Mouse (Mus musculus): ENCODE results near the gene Wnk2. TPM values are rescaled to one million over a fixed set of nuclear protein-coding genes. Genes with fewer than 3 reads are reported as not detected.

Wnk2 gene
- total and polyA plus RNA-seq, 3 experiments, result 30.9 to 79.4 (median 66.7) TPM

DNA sequence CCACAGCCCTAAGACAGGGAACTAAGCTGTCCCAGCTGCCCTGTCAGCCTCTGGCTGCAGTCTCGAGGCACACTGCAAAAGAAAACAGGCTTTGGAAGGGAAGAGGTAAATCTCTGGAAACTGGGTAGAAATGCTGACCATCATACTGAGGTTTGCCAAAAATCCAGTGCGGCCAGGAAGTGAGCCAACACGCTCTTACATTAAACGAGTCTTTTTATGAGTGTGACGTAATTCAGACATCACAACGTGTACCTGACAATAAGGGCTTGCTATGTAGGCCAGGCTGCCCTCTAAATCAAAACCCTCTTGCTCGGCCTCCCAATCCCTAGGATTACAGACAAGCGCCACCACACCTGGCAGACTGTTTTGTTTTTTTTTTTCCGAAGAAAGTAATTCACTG lies 19.3 kb upstream of the Wnk2 start:
- H3K4me1 ChIP-seq (ENCODE audit: control insufficient read depth, insufficient read depth, low read length), result no peaks in the 10 kb centered on the region
- no peak overlapping the region for H3K9ac ChIP-seq (ENCODE audit: low read depth, low read length)
- WGBS, result 53% methylated on average over 9 of the region's 9 CpGs
- DNase-seq, result no peak
- H3K27ac ChIP-seq, result no peak overlapping the region
- no peak for TF ChIP-seq EP300 (IDR thresholded peaks at IDR 0.05; ENCODE audit: insufficient read depth, low read depth, low read length)
- no peak for TF ChIP-seq CTCF (IDR thresholded peaks at IDR 0.05)
- no peak for TF ChIP-seq POLR2A (IDR thresholded peaks at IDR 0.05; ENCODE audit: insufficient read depth, low read depth, low read length)
- H3K4me3 ChIP-seq, result no peak overlapping the region
- no peaks in the 10 kb centered on the region for H3K79me2 ChIP-seq (replicated peaks; ENCODE audit: control insufficient read depth, insufficient read depth, low read length)
- no peaks in the 10 kb centered on the region for H3K27me3 ChIP-seq (ENCODE audit: control insufficient read depth, insufficient read depth, low read length)
- H3K36me3 ChIP-seq (ENCODE audit: control insufficient read depth, insufficient read depth, low read length), result no peaks in the 10 kb centered on the region
- intact Hi-C loops (cut with DNase I), result no loop called here

DNA sequence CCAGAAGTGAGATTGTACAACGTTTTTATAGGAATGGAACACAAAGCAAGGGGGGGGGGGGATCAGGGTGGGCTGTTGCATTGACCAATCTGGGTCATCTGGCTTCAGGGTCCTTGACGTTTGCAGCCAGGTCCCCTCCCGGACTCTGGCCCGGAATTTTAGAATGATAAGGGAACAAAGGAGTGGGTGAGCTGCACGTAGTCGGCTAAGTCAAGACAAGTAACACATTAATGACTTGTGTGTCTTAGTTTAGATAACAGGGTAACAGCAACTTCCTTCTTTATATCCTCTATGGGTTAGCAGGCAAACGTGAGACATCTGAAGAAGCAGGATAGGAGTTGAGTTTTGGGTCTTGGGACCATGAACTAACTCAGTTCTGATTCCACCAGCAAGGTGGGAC lies 15.8 kb upstream of the Wnk2 start:
- no peak for DNase-seq
- Histone ChIP-seq H3K4me3 (no peak overlapping the region), H3K79me2 (replicated peaks; ENCODE audit: control insufficient read depth, insufficient read depth, low read length) (no peaks in the 10 kb centered on the region), H3K4me1 (ENCODE audit: control insufficient read depth, insufficient read depth, low read length) (no peaks in the 10 kb centered on the region), H3K27ac (no peak overlapping the region), H3K9ac (ENCODE audit: low read depth, low read length) (no peak overlapping the region), H3K36me3 (ENCODE audit: control insufficient read depth, insufficient read depth, low read length) (no peaks in the 10 kb centered on the region), H3K27me3 (ENCODE audit: control insufficient read depth, insufficient read depth, low read length) (no peaks in the 10 kb centered on the region)
- no peak for TF ChIP-seq EP300 (IDR thresholded peaks at IDR 0.05; ENCODE audit: insufficient read depth, low read depth, low read length)
- no peak for TF ChIP-seq POLR2A (IDR thresholded peaks at IDR 0.05; ENCODE audit: insufficient read depth, low read depth, low read length)
- no peak for TF ChIP-seq CTCF (IDR thresholded peaks at IDR 0.05)
- WGBS, result 39% methylated on average over 7 of the region's 7 CpGs
- intact Hi-C loops (cut with DNase I), result no loop called here

DNA sequence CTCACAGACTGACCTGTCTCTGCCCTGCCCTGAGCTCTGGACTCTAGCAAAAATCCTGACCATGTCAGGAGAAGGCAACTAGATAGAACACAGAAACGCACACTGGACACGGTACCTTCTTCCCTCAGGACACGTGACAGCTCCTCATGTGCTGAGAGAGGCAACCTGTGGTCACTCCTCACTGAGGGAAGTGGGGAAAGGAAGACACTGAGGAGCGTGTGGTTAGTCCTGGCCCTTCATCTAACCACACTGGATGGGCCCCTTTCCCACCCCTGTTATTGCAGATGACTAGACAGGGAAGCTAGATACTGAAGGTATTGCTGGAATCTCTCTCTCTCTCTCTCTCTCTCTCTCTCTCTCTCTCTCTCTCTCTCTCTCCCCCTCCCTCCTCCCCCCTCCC lies 14.9 kb upstream of the Wnk2 start:
- Histone ChIP-seq H3K9ac (ENCODE audit: low read depth, low read length) (no peak overlapping the region), H3K4me3 (no peak overlapping the region), H3K27me3 (ENCODE audit: control insufficient read depth, insufficient read depth, low read length) (no peaks in the 10 kb centered on the region), H3K4me1 (ENCODE audit: control insufficient read depth, insufficient read depth, low read length) (no peaks in the 10 kb centered on the region), H3K79me2 (replicated peaks; ENCODE audit: control insufficient read depth, insufficient read depth, low read length) (no peaks in the 10 kb centered on the region), H3K36me3 (ENCODE audit: control insufficient read depth, insufficient read depth, low read length) (no peaks in the 10 kb centered on the region), H3K27ac (no peak overlapping the region)
- DNase-seq, result no peak
- WGBS, result 52% methylated on average over 4 of the region's 4 CpGs
- TF ChIP-seq POLR2A (IDR thresholded peaks at IDR 0.05; ENCODE audit: insufficient read depth, low read depth, low read length), result no peak
- intact Hi-C loops (cut with DNase I), result no loop called here

DNA sequence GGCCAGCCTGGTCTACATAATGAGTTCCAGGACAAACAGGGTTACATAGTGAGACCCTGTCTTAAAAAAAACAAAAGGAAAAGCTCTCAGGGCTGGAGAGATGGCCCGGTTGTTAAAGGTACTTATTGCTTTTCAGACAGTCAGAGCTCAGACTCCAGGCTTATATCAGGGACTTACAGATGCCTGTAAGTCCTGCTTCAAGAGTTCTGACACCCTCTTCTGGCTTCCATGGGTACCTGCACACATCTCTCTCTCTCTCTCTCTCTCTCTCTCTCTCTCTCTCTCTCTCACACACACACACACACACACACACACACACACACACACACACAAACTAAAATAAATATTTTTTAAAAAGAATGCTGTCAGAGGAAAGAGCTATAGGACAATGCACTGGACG lies 13.4 kb upstream of the Wnk2 start:
- no peaks in the 10 kb centered on the region for H3K27me3 ChIP-seq (ENCODE audit: control insufficient read depth, insufficient read depth, low read length)
- WGBS, result 52% methylated on average over 2 of the region's 2 CpGs

DNA sequence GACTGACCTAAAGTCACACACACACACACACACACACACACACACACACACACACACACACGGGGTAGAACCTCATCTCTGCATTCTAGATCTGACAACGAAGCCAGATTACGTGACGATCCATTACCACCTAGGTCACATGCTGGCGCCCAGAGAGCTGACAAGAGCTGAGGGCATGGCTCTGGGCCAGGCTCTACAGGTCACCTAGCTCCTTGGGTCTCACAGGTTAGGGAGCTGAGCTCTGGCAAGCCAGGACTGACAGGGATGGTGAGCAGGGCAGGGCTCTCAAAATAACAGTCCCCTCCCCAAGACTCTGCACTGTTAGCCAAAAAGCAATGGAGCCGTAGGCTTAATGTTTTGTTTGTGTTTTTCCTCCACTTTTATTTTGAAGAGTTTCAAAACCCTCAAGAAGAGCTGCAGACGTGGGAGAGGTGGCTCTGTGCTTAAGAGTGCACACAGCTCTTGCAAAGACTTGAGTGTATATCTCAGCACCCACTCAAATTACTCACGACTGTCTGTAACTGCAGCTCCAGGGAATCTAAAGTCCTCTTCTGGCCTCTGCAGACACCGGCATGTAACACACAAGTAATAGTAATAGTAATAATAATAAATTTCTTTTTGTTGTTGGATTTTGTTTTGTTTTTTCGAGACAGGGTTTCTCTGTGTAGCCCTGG lies 10.4 kb upstream of the Wnk2 start:
- Histone ChIP-seq H3K27me3 (ENCODE audit: control insufficient read depth, insufficient read depth, low read length) (no peaks in the 10 kb centered on the region), H3K9ac (ENCODE audit: low read depth, low read length) (no peak overlapping the region), H3K27ac (no peak overlapping the region), H3K4me1 (ENCODE audit: control insufficient read depth, insufficient read depth, low read length) (no peaks in the 10 kb centered on the region), H3K79me2 (replicated peaks; ENCODE audit: control insufficient read depth, insufficient read depth, low read length) (no peaks in the 10 kb centered on the region), H3K36me3 (ENCODE audit: control insufficient read depth, insufficient read depth, low read length) (no peaks in the 10 kb centered on the region), H3K4me3 (no peak overlapping the region)
- no peak for TF ChIP-seq POLR2A (IDR thresholded peaks at IDR 0.05; ENCODE audit: insufficient read depth, low read depth, low read length)
- TF ChIP-seq EP300 (IDR thresholded peaks at IDR 0.05; ENCODE audit: insufficient read depth, low read depth, low read length), result no peak
- TF ChIP-seq CTCF (IDR thresholded peaks at IDR 0.05), result no peak
- intact Hi-C loops (cut with DNase I), result no loop called here
- WGBS, result 75% methylated on average over 10 of the region's 10 CpGs
- DNase-seq, result no peak

More for the DNA sequence above, 13.4 kb upstream of the Wnk2 start:
- no peak overlapping the region for H3K4me3 ChIP-seq
- no peak overlapping the region for H3K9ac ChIP-seq (ENCODE audit: low read depth, low read length)
- DNase-seq, result no peak
- H3K27ac ChIP-seq, result no peak overlapping the region
- no peaks in the 10 kb centered on the region for H3K4me1 ChIP-seq (ENCODE audit: control insufficient read depth, insufficient read depth, low read length)
- intact Hi-C loops (cut with DNase I), result no loop called here
- TF ChIP-seq CTCF (IDR thresholded peaks at IDR 0.05) (0 out of 2 replicates have a peak, but pooled peaks have one; percentile 9), EP300 (IDR thresholded peaks at IDR 0.05; ENCODE audit: insufficient read depth, low read depth, low read length) (no peak)
- H3K79me2 ChIP-seq (replicated peaks; ENCODE audit: control insufficient read depth, insufficient read depth, low read length), result no peaks in the 10 kb centered on the region
- H3K36me3 ChIP-seq (ENCODE audit: control insufficient read depth, insufficient read depth, low read length), result no peaks in the 10 kb centered on the region

DNA sequence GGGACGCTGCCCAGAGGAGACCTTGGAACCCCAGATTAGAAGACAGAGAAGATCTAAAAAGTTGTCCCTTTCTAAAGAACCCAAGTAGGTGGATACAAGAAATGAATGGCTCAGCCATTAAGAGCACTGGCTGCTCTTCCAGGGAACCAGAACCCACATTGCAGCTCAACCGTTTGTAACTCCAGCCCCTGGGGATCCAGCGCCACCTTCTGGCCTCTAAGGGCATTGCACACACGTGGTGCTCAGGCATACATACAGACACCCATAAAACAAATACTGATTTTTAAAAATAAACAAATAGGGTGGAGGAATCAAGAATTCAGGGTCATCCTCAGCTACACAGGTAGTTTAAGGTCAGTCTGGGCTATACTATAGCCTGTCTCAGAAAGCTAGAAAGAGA lies 8.8 kb upstream of the Wnk2 start:
- WGBS, result 70% methylated on average over 4 of the region's 4 CpGs
- TF ChIP-seq EP300 (IDR thresholded peaks at IDR 0.05; ENCODE audit: insufficient read depth, low read depth, low read length) (no peak), CTCF (IDR thresholded peaks at IDR 0.05) (peak; percentile 53)
- Histone ChIP-seq H3K36me3 (ENCODE audit: control insufficient read depth, insufficient read depth, low read length) (no peaks in the 10 kb centered on the region), H3K4me3 (no peak overlapping the region), H3K27me3 (ENCODE audit: control insufficient read depth, insufficient read depth, low read length) (no peaks in the 10 kb centered on the region), H3K79me2 (replicated peaks; ENCODE audit: control insufficient read depth, insufficient read depth, low read length) (no peaks in the 10 kb centered on the region), H3K9ac (ENCODE audit: low read depth, low read length) (no peak overlapping the region), H3K4me1 (ENCODE audit: control insufficient read depth, insufficient read depth, low read length) (no peaks in the 10 kb centered on the region), H3K27ac (no peak overlapping the region)
- DNase-seq, result no peak
- intact Hi-C loops (cut with DNase I), result no loop called here
